Mouse (Mus musculus) hindbrain, embryonic 11.5 days (tissue): Measurements from ENCODE around the gene Eva1c. TPM values are rescaled to one million over a fixed set of nuclear protein-coding genes. Genes with fewer than 3 reads are reported as not detected.

Experiments
- ATAC-seq: fragments of 200-750 bp; cut with Nextera tagmentation; 2 replicates; pipeline ENCODE4 v1.8.0; 2017; ENCODE audit warnings: mild to moderate bottlenecking, moderate TSS enrichment, moderate library complexity; ENCODE audit not compliant: low FRiP score
- DNase-seq: peaks from one replicate; pipeline ENCODE4 v3.0.0-alpha.2; 2015; ENCODE audit warnings: low spot score
- H3K27ac ChIP-seq: fragments of 300-500 bp; sonication (generic); 2 replicates; pipeline ENCODE4 v1.5.1; 2014; ENCODE audit warnings: mild to moderate bottlenecking, low read depth, low read length
- H3K27me3 ChIP-seq: fragments of 300-500 bp; sonication (generic); 2 replicates; pipeline ENCODE4 v1.6.1; 2014; ENCODE audit warnings: mild to moderate bottlenecking, low read length, moderate library complexity, mixed read lengths; ENCODE audit not compliant: control insufficient read depth, insufficient read depth
- H3K36me3 ChIP-seq: fragments of 300-500 bp; sonication (generic); 2 replicates; pipeline ENCODE4 v1.6.1; 2014; ENCODE audit warnings: mild to moderate bottlenecking, low read length, moderate library complexity, mixed read lengths; ENCODE audit not compliant: control insufficient read depth, insufficient read depth
- H3K4me1 ChIP-seq: fragments of 300-500 bp; sonication (generic); replicated peaks from 2 replicates; pipeline ENCODE4 v1.6.1; 2014; ENCODE audit warnings: low read length, mixed read lengths; ENCODE audit not compliant: control insufficient read depth, insufficient read depth
- H3K4me2 ChIP-seq: fragments of 300-500 bp; sonication (generic); replicated peaks from 2 replicates; pipeline ENCODE4 v1.6.1; 2014; ENCODE audit warnings: mild to moderate bottlenecking, low read depth, low read length
- H3K4me3 ChIP-seq: fragments of 300-500 bp; sonication (generic); 2 replicates; pipeline ENCODE4 v1.5.1; 2014; ENCODE audit warnings: low read depth, low read length
- H3K9ac ChIP-seq: fragments of 300-500 bp; sonication (generic); 2 replicates; pipeline ENCODE4 v1.6.1; 2014; ENCODE audit warnings: low read depth, low read length
- H3K9me3 ChIP-seq: fragments of 300-500 bp; sonication (generic); 2 replicates; pipeline ENCODE4 v1.6.1; 2016; ENCODE audit warnings: low read length; ENCODE audit not compliant: control insufficient read depth
- WGBS: fragments of 180-500 bp; shearing (Covaris S2); extraction: QIAGEN DNeasy Blood & Tissue Kit; methylation state at CpG from one replicate; pipeline ENCODE4 v1.1.7; 2014; 5-methylcytosine and 5-hydroxymethylcytosine counted together
- polyA plus RNA-seq: library from polyadenylated mRNA; unstranded; fragments of >200 nt; fragmentation: Nextera tagmentation; extraction: Ambion mirVana; gene quantifications from 2 replicates; pipeline ENCODE4 v1.2.1, GENCODE M21; 2014

The Eva1c gene
- polyA plus RNA-seq, 1 experiment from 2014 or later, result 1.9 TPM

GRCm38 (mm10) chr16:90798446-90798845, 28.1 kb upstream of the Eva1c start:
- Histone ChIP-seq H3K36me3 (peaks cover 6% of the 10 kb centered on the region; the same call in 1 of the 2 replicates), H3K9me3 (no peaks in the 10 kb centered on the region), H3K9ac (no peak overlapping the region), H3K4me1 (no peaks in the 10 kb centered on the region), H3K4me2 (no peak overlapping the region), H3K27ac (no peak overlapping the region), H3K27me3 (no peaks in the 10 kb centered on the region), H3K4me3 (no peak overlapping the region)
- no peak for DNase-seq
- ATAC-seq, result no peak
- 88% methylated on average over 8 of the region's 8 CpGs for WGBS

DNA sequence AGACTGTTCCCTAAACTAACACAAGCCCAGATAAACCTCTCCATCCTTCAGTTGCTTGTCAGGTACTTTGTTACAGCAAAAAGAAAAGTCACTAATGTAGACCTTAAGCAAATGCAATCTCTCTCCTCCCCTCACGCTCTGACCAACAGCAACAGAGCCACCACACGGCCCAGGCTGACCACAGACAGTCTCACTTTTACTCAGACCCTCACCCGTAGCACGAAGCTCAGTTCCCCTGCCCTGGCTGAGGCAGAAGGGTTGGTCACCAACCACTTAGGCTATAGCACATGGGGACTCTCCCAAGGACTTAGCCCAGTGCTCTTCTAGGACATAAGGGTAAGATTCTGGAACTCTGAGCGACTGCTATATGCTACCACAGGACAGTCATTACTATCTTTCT, 27.7 kb upstream of the Eva1c start:
- WGBS, result 78% methylated on average over 5 of the region's 5 CpGs
- no peak overlapping the region for H3K9ac ChIP-seq
- H3K27me3 ChIP-seq, result no peaks in the 10 kb centered on the region
- no peak overlapping the region for H3K4me3 ChIP-seq
- no peak overlapping the region for H3K27ac ChIP-seq
- no peaks in the 10 kb centered on the region for H3K9me3 ChIP-seq
- H3K36me3 ChIP-seq, result peaks cover 6% of the 10 kb centered on the region; the same call in 1 of the 2 replicates
- H3K4me2 ChIP-seq, result no peak overlapping the region
- H3K4me1 ChIP-seq, result no peaks in the 10 kb centered on the region
- no peak for DNase-seq
- ATAC-seq, result no peak

DNA sequence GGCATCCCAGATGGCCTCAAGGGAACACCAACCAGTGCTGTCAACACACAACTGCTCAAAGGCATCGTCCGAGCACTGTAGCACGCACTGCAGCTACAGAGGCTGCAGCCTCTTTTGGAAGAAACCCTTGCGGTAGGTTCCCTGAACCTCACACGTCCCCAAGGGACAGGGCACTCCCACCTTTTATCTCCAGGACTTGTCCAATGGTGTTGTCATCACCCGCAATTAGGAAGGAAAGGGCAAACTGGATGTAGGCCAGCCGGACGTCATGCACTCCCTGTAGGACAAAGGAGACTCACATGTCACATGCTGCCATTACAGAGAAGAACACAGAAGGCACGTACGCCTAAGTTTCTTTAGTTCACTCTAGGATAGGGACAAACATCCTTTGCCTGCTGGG, 26.7 kb upstream of the Eva1c start:
- ATAC-seq, result no peak
- 87% methylated on average over 10 of the region's 10 CpGs for WGBS
- DNase-seq, result no peak
- Histone ChIP-seq H3K4me1 (no peaks in the 10 kb centered on the region), H3K4me3 (no peak overlapping the region), H3K36me3 (peaks cover 6% of the 10 kb centered on the region; the same call in 1 of the 2 replicates), H3K9ac (no peak overlapping the region), H3K4me2 (no peak overlapping the region), H3K9me3 (no peaks in the 10 kb centered on the region), H3K27ac (no peak overlapping the region), H3K27me3 (no peaks in the 10 kb centered on the region)

- DNase-seq (no peak), ATAC-seq (no peak)
- Histone ChIP-seq H3K4me2 (no peak overlapping the region), H3K27ac (no peak overlapping the region), H3K36me3 (peaks cover 6% of the 10 kb centered on the region; the same call in 1 of the 2 replicates), H3K27me3 (no peaks in the 10 kb centered on the region), H3K4me3 (no peak overlapping the region), H3K4me1 (no peaks in the 10 kb centered on the region), H3K9ac (no peak overlapping the region), H3K9me3 (no peaks in the 10 kb centered on the region)
- WGBS, result 96% methylated on average over 5 of the region's 5 CpGs
Observed at GRCm38 (mm10) chr16:90801251-90801650, 25.3 kb upstream of the Eva1c start.

GRCm38 (mm10) chr16:90801928-90802327, 24.6 kb upstream of the Eva1c start:
- Histone ChIP-seq H3K36me3 (peaks cover 6% of the 10 kb centered on the region; the same call in 1 of the 2 replicates), H3K27me3 (no peaks in the 10 kb centered on the region), H3K9ac (no peak overlapping the region), H3K4me1 (no peaks in the 10 kb centered on the region), H3K4me2 (no peak overlapping the region), H3K4me3 (no peak overlapping the region), H3K9me3 (no peaks in the 10 kb centered on the region), H3K27ac (no peak overlapping the region)
- 89% methylated on average over 3 of the region's 3 CpGs for WGBS
- peak; percentile 29 for DNase-seq
- ATAC-seq, result no peak

GRCm38 (mm10) chr16:90804466-90804865, 22.1 kb upstream of the Eva1c start:
- Histone ChIP-seq H3K4me3 (no peak overlapping the region), H3K36me3 (peaks cover 2% of the 10 kb centered on the region; the same call in 1 of the 2 replicates), H3K9ac (no peak overlapping the region), H3K4me2 (no peak overlapping the region), H3K4me1 (no peaks in the 10 kb centered on the region), H3K9me3 (no peaks in the 10 kb centered on the region), H3K27me3 (no peaks in the 10 kb centered on the region), H3K27ac (no peak overlapping the region)
- 95% methylated on average over 5 of the region's 5 CpGs for WGBS
- ATAC-seq, result no peak
- DNase-seq, result no peak

GRCm38 (mm10) chr16:90809975-90810715, 16.4 kb upstream of the Eva1c start, which contains the start of gene Urb1:
TSS of gene Urb1 (minus strand) at chr16:90810413.
- Histone ChIP-seq H3K4me3 (peak within 1 kb of the TSS; percentile 77), H3K4me1 (no peaks in the 10 kb centered on the region), H3K27ac (peak within 1 kb of the TSS; percentile 47; the same call in 1 of the 2 replicates), H3K27me3 (no peaks in the 10 kb centered on the region), H3K36me3 (no peaks in the 10 kb centered on the region), H3K4me2 (peak within 1 kb of the TSS; percentile 74), H3K9me3 (no peaks in the 10 kb centered on the region), H3K9ac (peak within 1 kb of the TSS; percentile 58)
- DNase-seq (peak; percentile 100), ATAC-seq (peak; percentile 97)
- WGBS, result under 1% methylated on average over 44 of the region's 47 CpGs

DNA sequence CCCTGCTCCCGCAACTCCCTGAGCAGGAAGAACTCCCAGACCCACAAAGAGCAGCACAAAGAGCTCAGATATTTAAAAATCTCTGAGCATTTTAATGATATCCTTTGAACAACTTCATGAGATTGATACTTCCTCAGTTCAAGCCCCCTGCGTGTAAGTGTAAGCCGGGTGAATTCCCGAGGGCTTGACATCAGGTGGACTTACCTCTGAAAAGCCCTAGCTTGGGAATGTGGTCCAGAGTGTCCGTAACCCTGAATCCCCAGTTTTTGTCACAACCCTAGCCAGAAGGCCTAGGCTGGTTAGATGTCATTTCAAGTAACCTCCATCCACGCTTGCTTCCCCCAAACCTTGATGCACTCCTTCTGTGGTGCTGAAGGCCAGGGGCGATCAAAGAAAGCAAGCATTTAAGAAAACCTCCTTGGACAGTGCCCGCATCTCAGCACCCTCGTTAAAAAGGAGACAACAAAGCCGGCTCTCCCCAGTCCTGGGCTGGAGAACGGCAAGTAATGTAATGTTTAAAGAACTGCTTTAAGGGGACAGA, 15.7 kb upstream of the Eva1c start:
- 52% methylated on average over 11 of the region's 11 CpGs for WGBS
- H3K4me1 ChIP-seq, result no peaks in the 10 kb centered on the region
- peak overlapping the region; percentile 77 for H3K4me3 ChIP-seq
- peak overlapping the region; percentile 47; the same call in 1 of the 2 replicates for H3K27ac ChIP-seq
- H3K4me2 ChIP-seq, result peak overlapping the region; percentile 74
- H3K27me3 ChIP-seq, result no peaks in the 10 kb centered on the region
- DNase-seq, result no peak
- H3K9ac ChIP-seq, result peak overlapping the region; percentile 58; the same call in 1 of the 2 replicates
- peak; percentile 38 for ATAC-seq
- H3K36me3 ChIP-seq, result no peaks in the 10 kb centered on the region
- no peaks in the 10 kb centered on the region for H3K9me3 ChIP-seq

- no peak for DNase-seq
- 85% methylated on average over 5 of the region's 5 CpGs for WGBS
- Histone ChIP-seq H3K27ac (no peak overlapping the region), H3K4me1 (no peaks in the 10 kb centered on the region), H3K9ac (no peak overlapping the region), H3K4me2 (no peak overlapping the region), H3K4me3 (no peak overlapping the region), H3K36me3 (no peaks in the 10 kb centered on the region), H3K27me3 (no peaks in the 10 kb centered on the region), H3K9me3 (no peaks in the 10 kb centered on the region)
- ATAC-seq, result no peak
Observed at GRCm38 (mm10) chr16:90812086-90812485, 14.4 kb upstream of the Eva1c start.
